Mouse (Mus musculus): ENCODE measurements at regions not wholly inside any gene's neighbourhood (a gene's known extent, or its start where the extent isn't known, plus 50 kb on each side); places are given as distances from the start of the nearest gene placed in this dataset.

DNA sequence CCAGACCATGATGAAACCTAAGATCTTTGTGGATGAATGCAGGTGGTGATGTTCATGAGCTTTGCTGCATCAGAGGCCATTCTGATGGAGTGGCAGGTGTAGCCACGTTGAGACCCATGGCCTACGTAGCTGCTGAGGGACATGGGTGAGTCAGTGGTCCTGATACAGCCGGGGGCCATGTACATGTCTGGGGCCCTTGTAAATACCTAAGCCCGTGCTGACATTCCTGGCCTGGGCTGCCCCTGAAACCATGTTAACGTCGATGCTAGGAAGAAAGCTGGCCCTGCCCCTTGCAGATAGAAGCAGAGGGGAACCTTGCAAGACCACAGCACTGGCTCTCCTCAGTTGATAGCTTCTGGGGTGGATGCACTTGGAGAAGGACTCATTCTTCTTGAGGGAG, 165.2 kb downstream of the Fam76b start:
- TF ChIP-seq CTCF (IDR thresholded peaks at IDR 0.05) (no peak), EP300 (IDR thresholded peaks at IDR 0.05) (no peak)
